Mouse (Mus musculus) WW6 (cell line): ENCODE data around the gene Ifna1.
A peak's percentile ranks its signal among the peaks of the same experiment; 100 is the strongest.
"Not testable (repeated sequence)": the region's sequence is repeated elsewhere in the genome, so short reads cannot be mapped to it uniquely, and the experiment has no call there.

Experiments used
- DNase-seq: peaks from one replicate; pipeline ENCODE4 v3.0.0-alpha.2; 2013; ENCODE audit warnings: low read depth, low spot score

The Ifna1 gene

DNA sequence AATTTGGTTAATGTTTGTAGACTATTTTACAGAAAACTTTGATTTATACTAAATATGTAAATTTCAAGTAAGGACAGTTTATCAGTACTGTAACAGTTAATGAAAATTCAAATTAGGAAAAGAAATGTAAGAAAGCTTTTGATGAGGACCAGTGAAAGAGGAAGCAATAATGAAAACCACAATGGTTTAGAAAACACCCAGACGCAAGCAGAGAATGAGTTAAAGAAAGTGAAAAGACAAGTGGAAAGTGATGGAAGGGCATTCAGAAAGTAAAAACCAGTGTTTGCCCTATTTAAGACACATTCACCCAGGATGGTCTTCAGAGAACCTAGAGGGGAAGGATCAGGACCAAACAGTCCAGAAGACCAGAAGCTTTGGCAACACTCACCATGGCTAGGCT lies at the start of gene Ifna1:
Gene Ifna1 (plus strand): TSS at position 390 of the 400 bp plus-strand sequence.
- DNase-seq: no peak

DNA sequence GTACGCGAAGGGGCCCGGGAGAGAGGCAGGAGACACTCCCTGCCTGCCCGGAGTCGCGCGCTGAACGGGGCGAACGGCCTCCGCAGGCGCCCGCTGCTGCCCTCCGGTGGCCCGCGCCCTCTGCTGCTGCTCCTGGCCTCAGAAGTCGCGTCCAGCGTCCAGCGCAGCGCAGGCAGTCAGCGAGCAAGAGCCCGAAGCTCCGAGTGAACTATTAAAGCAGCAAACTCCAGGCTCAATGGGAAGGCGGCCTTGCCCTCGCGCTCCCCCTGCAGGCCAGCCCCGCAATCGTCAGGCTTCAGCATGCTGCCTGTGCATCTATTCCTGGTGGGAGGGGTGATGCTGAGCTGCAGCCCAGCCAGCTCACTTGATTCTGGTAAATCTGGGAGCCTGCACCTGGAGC lies 46.9 kb upstream of the Ifna1 start, which contains the start of gene Gm13287:
Gene Gm13287 (plus strand): TSS at position 301 of the 400 bp plus-strand sequence.
- DNase-seq: not testable (repeated sequence)

DNA sequence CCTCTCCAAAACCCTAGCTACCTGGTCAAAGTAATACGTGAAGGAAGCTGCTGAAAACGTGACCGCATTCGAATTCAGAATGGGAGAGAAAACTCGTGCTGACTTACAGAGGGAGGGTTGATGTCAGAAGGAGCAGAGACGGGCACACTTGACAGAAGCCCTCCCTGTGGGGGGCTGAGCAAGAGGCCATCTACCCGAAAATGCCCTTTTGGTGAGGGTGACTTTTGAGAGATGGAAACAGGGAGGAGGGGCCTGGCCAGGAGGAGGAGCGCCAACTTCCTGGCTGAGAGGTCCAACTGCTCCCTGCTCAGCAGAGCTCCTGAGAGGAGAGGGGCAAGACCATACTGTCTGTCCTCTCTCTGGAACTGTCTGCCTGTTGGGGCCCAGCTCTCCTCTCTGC lies 44.7 kb upstream of the Ifna1 start, which contains the start of gene Gm13288:
Gene Gm13288 (plus strand): TSS at position 301 of the 400 bp plus-strand sequence.
- DNase-seq: not testable (repeated sequence)

DNA sequence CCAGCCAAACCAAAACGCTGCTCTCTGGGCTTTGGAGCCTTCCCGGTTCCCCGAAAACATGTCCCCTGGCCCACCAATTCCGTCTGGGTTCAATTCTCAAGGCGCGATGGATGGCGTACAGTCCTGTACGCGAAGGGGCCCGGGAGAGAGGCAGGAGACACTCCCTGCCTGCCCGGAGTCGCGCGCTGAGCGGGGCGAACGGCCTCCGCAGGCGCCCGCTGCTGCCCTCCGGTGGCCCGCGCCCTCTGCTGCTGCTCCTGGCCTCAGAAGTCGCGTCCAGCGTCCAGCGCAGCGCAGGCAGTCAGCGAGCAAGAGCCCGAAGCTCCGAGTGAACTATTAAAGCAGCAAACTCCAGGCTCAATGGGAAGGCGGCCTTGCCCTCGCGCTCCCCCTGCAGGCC lies 44.1 kb upstream of the Ifna1 start:
- DNase-seq: not testable (repeated sequence)

DNA sequence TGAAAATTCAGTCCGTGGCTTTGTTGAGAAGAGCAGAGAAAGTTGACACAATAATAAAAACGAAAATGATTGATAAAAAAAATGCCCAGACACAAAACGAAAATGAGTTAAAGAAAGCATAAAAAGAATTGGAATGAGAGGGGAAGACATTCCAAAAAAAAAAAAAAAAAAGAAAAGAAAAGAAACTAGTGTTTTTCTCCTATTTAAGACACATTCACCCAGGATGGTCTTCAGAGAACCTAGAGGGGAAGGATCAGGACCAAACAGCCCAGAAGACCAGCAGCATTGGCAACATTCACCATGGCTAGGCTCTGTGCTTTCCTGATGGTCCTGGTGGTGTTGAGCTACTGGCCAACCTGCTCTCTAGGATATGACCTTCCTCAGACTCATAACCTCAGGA lies 34.0 kb upstream of the Ifna1 start, which contains the start of gene Ifna7:
Gene Ifna7 (plus strand): TSS at position 301 of the 400 bp plus-strand sequence.
- no peak for DNase-seq

DNA sequence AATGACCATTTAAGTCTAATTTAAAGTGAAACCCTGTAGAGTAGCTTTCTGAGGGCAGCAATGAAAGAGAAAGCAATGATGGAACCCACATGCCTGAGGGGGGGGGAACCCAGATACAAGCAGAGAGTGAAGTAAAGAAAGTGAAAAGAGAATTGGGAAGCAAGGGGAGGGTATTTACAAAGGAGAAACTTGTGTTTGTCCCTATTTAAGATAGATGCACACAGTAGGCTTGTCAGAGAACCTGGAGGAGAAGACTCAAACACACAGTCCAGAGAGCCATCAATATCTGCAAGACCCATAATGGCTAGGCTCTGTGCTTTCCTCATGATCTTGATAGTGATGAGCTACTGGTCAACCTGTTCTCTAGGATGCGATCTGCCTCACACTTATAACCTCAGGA lies 30.2 kb upstream of the Ifna1 start, which contains the start of gene Ifna11:
Gene Ifna11 (plus strand): TSS at position 301 of the 400 bp plus-strand sequence.
- DNase-seq: no peak

DNA sequence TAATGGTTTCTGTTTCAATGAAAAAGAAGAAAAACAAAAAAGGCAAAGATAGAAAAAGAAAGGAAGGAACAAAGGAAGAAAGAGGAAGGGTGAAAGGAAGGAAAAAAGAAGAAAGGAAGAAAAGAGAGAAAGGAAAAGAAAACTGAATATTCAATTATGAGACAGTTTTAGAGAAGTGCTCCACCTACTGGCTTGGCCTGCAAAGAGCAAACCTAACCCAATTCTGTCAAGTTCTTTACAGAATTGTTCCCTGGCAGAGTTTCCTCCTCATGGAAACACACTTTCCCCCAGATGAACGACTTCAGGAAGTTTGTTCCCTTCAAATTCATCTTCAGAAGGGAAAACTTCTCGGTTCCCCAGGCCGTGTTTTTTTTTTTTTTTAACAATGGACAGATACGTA lies 26.9 kb upstream of the Ifna1 start:
- DNase-seq: no peak

DNA sequence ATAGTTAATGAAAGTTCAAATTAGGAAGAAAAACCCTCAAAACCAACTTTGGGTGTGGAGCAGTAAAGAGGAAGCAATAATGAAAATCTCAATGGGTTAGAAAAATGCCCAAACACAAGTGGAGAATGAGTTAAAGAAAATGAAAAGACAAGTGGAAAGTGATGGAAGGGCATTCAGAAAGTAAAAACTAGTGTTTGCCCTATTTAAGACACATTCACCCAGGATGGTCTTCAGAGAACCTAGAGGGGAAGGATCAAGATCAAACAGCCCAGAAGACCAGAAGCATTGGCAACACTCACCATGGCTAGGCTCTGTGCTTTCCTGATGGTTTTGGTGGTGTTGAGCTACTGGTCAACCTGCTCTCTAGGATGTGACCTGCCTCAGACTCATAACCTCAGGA lies 22.8 kb upstream of the Ifna1 start, which contains the start of gene Ifna6:
Gene Ifna6 (plus strand): TSS at position 301 of the 400 bp plus-strand sequence.
- not testable (repeated sequence) for DNase-seq

DNA sequence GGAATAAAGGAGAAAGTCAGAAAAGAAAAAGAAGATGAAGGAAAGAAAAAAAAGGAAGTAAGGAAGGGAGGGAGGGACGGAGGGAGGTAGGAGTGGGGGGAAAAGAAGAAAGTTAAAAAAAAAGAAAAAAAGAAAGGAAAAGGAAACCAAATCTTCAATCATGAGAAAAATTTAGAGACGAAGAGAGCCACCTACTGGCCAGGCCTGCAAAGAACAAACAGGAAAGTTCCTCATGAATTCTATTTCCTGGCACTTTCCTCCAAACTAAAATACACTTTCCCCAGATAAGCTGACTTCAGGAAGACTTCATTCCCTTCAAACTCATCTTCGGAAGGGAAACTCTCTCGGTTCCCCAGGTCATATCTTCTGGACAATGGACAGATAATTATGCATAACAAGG lies 19.4 kb upstream of the Ifna1 start:
- DNase-seq: no peak

DNA sequence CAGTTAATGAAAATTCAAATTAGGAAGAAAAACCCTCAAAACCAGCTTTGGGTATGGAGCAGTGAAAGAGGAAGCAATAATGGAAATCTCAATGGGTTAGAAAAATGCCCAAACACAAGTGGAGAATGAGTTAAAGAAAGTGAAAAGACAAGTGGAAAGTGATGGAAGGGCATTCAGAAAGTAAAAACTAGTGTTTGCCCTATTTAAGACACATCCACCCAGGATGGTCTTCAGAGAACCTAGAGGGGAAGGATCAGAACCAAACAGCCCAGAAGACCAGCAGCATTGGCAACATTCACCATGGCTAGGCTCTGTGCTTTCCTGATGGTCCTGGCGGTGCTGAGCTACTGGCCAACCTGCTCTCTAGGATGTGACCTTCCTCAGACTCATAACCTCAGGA lies 14.7 kb upstream of the Ifna1 start, which contains the start of gene Ifna5:
Gene Ifna5 (plus strand): TSS at position 301 of the 400 bp plus-strand sequence.
- DNase-seq: not testable (repeated sequence)

DNA sequence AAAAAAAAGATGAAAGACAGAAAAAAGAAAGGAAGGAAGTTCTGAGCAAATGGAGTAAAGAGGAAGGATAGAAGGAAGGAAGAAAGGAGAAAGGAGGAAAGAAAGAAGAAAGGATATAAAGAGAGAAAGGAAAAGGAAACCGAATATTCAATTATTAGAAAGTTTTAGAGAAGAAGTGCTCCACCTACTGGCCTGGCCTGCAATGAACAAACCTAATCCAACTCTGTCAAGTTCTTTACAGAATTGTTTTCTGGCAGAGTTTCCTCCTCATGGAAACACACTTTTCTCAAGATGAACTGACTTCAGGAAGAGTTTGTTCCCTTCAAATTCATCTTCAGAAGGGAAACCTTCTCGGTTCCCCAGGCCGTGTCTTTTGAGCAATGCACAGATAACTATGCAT lies 11.1 kb upstream of the Ifna1 start:
- DNase-seq: no peak

DNA sequence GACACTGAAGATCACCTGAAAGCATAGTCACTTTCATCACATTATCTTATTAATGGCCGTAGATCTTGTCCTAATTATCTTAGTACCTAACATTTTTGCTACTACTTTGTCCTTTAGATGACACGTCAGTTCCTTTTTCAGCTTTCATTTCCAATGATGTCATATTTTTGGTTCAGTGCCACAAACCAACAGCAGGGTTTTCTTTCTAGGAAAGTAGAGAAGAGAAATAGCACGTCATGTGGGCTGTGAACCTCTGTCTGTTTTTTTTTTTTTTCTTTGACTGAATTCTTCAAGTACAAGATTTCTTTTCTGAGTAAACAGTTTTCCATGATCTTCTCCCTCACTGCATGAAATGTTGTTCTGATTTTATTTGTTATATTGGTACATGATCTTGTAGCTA lies 9.8 kb upstream of the Ifna1 start:
- DNase-seq: no peak

DNA sequence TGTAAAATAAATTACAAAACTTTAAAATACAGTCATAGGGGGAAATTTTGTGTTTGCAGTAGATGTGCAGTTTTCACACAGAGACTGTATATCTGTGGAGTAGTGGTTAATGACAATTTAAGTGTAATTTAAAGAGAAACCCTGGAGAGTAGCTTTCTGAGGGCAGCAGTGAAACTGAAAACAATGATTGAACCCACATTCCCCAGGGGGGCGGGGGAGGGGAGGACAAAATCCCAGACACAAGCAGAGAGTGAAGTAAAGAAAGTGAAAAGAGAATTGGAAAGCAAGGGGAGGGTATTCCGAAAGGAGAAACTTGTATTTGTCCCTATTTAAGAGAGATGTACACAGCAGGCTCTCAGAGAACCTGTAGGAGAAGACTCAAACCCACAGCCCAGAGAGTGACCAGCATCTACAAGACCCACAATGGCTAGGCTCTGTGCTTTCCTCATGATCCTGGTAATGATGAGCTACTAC lies 8.4 kb upstream of the Ifna1 start, which contains the start of gene Ifna4:
Gene Ifna4 (plus strand): TSS at position 424 of the 474 bp plus-strand sequence.
- DNase-seq: no peak

DNA sequence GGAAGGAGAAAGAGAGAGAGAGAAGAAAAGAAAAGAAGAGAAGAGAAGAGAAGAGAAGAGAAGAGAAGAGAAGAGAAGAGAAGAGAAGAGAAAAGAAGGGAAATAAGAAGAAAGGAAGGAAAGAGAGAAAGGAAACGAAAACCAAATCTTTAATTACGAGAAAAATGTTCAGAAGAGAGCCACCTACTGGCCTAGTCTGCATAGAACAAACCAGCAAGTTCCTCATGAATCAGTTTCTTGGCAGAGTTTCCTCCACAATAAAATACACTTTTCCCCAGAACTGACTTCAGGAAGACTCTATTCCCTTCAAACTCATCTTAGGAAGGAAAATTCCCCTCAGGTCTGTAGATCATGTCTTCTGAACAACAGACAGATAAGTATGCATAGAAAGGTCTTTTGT lies 4.6 kb upstream of the Ifna1 start:
- DNase-seq: no peak

DNA sequence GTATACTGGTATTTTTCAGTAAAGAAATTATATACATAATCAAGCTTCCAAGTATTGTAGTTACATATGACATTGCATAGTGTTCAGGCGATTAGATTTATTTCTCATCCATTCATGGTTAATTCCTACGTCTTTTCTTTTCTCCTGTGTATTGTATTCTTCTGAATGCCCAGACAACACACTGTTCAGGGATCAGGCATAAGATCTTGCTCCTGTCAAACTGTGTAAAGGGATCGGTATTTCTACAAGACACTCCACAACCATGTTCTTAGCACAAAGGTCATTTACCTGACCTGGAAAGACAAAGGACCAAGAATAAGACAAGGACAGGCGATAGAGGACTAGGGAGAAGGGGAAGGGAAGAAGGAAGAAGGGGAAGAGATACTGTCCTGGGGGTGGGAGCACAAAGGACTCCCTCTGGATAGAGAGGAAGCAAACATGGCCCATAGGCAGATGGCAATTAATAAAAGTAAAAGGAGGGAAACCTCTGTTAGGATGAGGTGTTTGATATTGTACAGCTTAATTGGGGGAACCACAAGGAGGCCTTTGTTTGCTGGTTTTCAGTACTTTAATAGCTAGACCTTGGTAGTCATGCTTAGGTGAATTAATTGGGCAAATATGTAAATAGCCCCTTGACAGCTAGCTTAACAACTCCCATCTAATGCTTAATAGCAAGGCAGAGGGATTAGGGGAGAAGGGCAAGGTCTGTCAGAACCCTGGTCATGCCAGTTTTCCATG lies 1.3 kb downstream of the Ifna1 start:
- DNase-seq: no peak

DNA sequence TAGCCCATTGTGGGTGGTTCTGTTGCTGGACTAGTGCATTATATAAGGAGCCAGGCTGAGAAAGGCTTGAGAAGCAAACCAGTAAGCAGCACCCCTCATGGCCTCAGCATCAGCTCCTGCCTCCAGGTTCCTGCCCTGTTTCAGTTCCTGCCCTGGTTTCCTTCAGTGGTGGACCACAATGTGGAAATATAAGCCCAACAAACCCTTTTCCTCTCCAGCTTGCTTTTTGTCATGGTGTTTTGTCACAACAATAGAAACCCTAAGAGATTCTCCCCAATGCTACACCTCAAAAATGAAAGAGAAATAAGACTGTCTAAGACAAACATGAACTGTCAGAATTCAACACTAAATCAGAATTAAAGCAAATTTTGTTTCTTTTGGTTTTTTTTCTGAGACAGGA lies 9.3 kb downstream of the Ifna1 start:
- DNase-seq: no peak

DNA sequence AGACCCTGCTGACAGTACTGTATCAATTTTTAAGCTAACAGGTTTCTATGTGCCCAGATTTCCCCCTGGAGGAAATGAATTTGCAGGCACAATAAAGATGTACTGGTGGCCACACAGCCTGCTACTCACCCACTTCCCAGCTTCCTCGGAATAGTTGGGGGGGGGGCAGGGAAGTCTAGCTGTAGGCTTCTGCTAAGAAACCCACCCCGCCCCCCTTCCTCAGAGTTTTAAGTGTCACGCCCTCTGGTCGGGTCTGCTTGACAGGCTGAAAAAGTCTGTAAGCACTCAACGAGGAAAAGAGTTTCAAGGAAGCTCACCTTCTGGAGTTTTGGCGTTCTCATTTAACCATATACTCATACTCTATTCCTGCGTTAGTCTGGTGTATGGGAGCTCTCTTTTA lies 13.4 kb downstream of the Ifna1 start:
- no peak for DNase-seq

DNA sequence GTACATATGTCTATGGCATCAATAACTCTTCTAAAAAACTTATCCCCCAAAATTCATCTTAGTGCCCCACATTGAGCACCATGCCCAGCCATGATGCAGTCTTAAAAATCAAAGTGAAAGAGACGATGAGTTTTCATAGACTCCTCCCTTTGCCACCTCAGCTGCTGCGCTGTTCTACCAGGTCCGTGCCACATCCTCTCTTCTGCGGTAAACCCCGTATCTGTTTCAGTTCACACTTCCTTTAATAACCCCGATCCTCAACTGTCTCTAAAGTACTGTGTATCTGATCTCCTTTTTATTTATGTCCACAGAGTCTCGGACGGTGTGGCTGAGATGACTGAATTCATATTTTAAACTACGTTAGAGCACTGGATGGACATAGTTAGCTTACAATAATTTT lies 14.7 kb downstream of the Ifna1 start:
- DNase-seq: no peak

DNA sequence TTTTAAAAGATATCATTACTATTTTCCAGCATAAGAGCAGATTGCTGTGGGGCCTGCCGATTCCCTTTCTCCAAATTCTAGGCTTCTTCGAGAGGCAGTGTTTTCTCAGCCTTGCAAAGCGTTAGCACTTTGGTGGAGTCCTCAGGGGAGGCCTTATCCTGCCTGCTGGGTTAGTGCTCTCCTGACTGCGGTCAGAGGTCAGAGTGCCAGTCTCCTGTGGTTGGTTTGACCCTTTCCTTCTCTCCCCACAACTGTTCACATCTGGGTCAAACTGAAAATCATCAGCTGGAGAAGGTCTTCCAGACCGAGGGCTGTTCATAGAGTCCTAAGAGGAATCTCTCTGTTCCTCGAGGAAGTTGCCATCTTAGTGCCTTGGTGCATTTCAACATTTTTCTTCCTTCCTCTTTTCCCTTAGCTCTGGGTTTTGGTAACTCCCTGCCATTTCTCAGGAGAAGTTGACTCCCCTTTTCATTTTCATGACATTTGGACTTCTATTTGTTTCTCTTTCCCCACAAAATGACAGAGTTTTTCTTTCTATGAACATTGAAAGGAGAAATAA lies 15.2 kb downstream of the Ifna1 start:
- no peak for DNase-seq

DNA sequence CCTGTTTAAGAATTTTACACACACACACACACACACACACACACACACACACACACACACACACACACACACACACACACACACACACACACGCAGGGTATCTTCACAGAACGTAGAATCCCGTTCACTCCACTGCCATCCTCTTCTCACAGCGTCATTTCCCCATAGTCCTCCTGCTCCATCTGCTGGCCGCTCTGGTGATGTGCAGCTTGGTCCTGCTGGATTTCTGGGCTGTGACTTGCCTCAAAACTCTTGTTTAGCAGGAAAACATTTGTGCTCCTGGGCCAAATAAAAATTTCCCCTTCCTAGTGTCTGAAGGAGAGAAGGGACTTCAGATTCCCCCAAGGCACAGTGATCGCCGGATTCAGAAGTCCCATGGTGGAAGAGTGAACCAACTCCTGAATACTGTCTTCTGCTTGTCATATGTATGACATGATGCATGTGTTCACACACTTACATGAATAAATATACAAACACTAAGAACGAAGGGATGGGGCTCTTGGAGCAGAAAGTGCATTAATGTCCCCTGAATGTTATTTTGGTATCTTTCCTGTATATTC lies 17.6 kb downstream of the Ifna1 start:
- peak; percentile 34 for DNase-seq

DNA sequence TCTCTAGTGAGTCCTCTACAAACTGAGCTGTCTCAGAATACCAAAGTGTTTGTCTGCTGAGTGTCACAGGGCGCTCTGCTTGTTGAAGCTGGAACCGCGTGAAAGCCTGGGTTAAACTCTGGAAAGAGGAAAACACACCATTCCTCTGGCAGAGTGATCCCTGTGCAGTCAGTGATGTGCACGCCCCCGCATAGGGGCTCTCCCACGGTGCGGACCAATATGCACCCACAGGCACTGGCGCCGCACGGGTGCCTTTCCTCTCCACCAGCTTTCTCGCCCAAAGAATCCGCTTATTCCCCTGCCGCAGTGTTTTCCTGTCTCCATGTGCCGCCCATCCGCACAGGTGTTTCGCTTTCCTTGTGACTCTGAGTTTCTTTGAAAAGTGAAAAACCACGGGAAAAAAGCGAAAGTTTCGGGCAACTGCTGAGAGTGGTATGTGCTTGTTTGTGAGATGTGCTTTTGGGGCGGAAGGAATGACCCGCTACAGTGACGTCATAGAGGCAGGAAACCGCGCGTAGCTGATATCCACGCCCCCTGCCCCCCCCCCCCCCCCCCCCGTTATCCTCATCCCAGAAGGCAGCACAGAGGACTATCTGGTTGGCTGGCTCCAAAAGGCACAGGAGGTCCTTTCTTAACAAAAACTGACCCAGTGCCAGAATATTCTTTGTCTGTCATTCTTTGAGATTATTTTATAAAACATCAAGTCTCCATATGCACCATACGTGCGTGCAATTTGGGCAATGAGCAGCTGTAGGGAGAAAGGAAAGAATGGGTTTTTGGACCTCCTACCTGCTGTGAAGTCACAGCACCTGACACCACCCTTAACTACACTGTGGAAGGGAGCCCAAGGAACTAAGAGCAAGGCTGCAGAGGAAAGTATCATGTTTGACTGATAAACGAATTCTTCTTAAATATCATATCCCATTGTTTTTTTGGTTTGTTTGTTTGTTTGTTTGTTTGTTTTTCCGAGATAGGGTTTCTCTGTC lies 18.3 kb downstream of the Ifna1 start:
- DNase-seq: no peak
